Mouse (Mus musculus): ENCODE results near the gene Vsnl1.
A peak's percentile ranks its signal among the peaks of the same experiment; 100 is the strongest.

Vsnl1 gene

GRCm38 (mm10) chr12:11389141-11389540, 47.3 kb downstream of the Vsnl1 start:
- no peak for DNase-seq (ENCODE audit: extremely low read depth, insufficient read length, low spot score)

- no peak for DNase-seq (ENCODE audit: extremely low read depth, insufficient read length, low spot score)
Observed at GRCm38 (mm10) chr12:11384754-11385153, 51.7 kb downstream of the Vsnl1 start.

- DNase-seq (ENCODE audit: extremely low read depth, insufficient read length, low spot score): no peak
Observed at GRCm38 (mm10) chr12:11379396-11379795, 57.0 kb downstream of the Vsnl1 start.

- DNase-seq (ENCODE audit: extremely low read depth, insufficient read length, low spot score): no peak
Observed at GRCm38 (mm10) chr12:11370056-11370455, 66.4 kb downstream of the Vsnl1 start.

GRCm38 (mm10) chr12:11367099-11367765, 69.2 kb downstream of the Vsnl1 start:
- no peak for DNase-seq (ENCODE audit: extremely low read depth, insufficient read length, low spot score)

- no peak for DNase-seq (ENCODE audit: extremely low read depth, insufficient read length, low spot score)
Observed at GRCm38 (mm10) chr12:11364870-11365269, 71.5 kb downstream of the Vsnl1 start.

GRCm38 (mm10) chr12:11362435-11362834, 74.0 kb downstream of the Vsnl1 start:
- DNase-seq (ENCODE audit: extremely low read depth, insufficient read length, low spot score): no peak

GRCm38 (mm10) chr12:11350895-11351294, 85.5 kb downstream of the Vsnl1 start:
- peak; percentile 6 for DNase-seq (ENCODE audit: extremely low read depth, insufficient read length, low spot score)

- no peak for DNase-seq (ENCODE audit: extremely low read depth, insufficient read length, low spot score)
Observed at GRCm38 (mm10) chr12:11349870-11350269, 86.5 kb downstream of the Vsnl1 start.

GRCm38 (mm10) chr12:11348423-11348822, 88.0 kb downstream of the Vsnl1 start:
- no peak for DNase-seq (ENCODE audit: extremely low read depth, insufficient read length, low spot score)

- DNase-seq (ENCODE audit: extremely low read depth, insufficient read length, low spot score): no peak
Observed at GRCm38 (mm10) chr12:11345963-11346362, 90.5 kb downstream of the Vsnl1 start.

- DNase-seq (ENCODE audit: extremely low read depth, insufficient read length, low spot score): peak; percentile 38
Observed at GRCm38 (mm10) chr12:11342020-11342600, 94.3 kb downstream of the Vsnl1 start.

- no peak for DNase-seq (ENCODE audit: extremely low read depth, insufficient read length, low spot score)
Observed at GRCm38 (mm10) chr12:11338251-11338650, 98.2 kb downstream of the Vsnl1 start.

GRCm38 (mm10) chr12:11336845-11337244, 99.6 kb downstream of the Vsnl1 start:
- no peak for DNase-seq (ENCODE audit: extremely low read depth, insufficient read length, low spot score)

GRCm38 (mm10) chr12:11326483-11326882, 109.9 kb downstream of the Vsnl1 start:
- no peak for DNase-seq (ENCODE audit: extremely low read depth, insufficient read length, low spot score)

- no peak for DNase-seq (ENCODE audit: extremely low read depth, insufficient read length, low spot score)
Observed at GRCm38 (mm10) chr12:11324480-11324879, 111.9 kb downstream of the Vsnl1 start.

- no peak for DNase-seq (ENCODE audit: extremely low read depth, insufficient read length, low spot score)
Observed at GRCm38 (mm10) chr12:11317671-11318070, 118.7 kb downstream of the Vsnl1 start.

GRCm38 (mm10) chr12:11313840-11314239, 122.6 kb downstream of the Vsnl1 start:
- DNase-seq (ENCODE audit: extremely low read depth, insufficient read length, low spot score): no peak

GRCm38 (mm10) chr12:11311106-11311505, 125.3 kb downstream of the Vsnl1 start:
- DNase-seq (ENCODE audit: extremely low read depth, insufficient read length, low spot score): no peak

- no peak for DNase-seq (ENCODE audit: extremely low read depth, insufficient read length, low spot score)
Observed at GRCm38 (mm10) chr12:11306753-11307645, 129.4 kb downstream of the Vsnl1 start.

GRCm38 (mm10) chr12:11300858-11301257, 135.6 kb downstream of the Vsnl1 start:
- no peak for DNase-seq (ENCODE audit: extremely low read depth, insufficient read length, low spot score)

- no peak for DNase-seq (ENCODE audit: extremely low read depth, insufficient read length, low spot score)
Observed at GRCm38 (mm10) chr12:11286382-11286781, 150.0 kb downstream of the Vsnl1 start.
